Mouse (Mus musculus) adrenal gland, adult 18-20 months (tissue): ENCODE results near the gene Grin2a. TPM values are rescaled to one million over a fixed set of nuclear protein-coding genes. Genes with fewer than 3 reads are reported as not detected.

Experiments
- DNase-seq, 2 experiments: peaks; one replicate each; pipeline ENCODE4 v3.0.0; 2021 to 2022; ENCODE audit warnings: low spot score in 2 of 2
- long read RNA-seq, 2 experiments: library from polyadenylated mRNA; stranded (forward); transcript quantifications; one replicate each; pipeline ENCODE4 v2.0.0; 2021
- total RNA-seq, 2 experiments: library from RNA; stranded (reverse); gene quantifications; 1 replicate in 1 of 2; 2 replicates in 1 of 2; pipeline ENCODE4 v1.2.3; 2021

Grin2a gene
- 1 to 10 TPM in 1 of 2 experiments, under 1 TPM in 1; 0.32 to 2.2 TPM for total RNA-seq
- long read RNA-seq, experiment 1, result 0 reads
- long read RNA-seq, experiment 2, partial matches to known transcripts, result 0 of 2 reads
- long read RNA-seq, experiment 2, other reads (novel, unspliced or antisense), result 1 of 2 reads

DNA sequence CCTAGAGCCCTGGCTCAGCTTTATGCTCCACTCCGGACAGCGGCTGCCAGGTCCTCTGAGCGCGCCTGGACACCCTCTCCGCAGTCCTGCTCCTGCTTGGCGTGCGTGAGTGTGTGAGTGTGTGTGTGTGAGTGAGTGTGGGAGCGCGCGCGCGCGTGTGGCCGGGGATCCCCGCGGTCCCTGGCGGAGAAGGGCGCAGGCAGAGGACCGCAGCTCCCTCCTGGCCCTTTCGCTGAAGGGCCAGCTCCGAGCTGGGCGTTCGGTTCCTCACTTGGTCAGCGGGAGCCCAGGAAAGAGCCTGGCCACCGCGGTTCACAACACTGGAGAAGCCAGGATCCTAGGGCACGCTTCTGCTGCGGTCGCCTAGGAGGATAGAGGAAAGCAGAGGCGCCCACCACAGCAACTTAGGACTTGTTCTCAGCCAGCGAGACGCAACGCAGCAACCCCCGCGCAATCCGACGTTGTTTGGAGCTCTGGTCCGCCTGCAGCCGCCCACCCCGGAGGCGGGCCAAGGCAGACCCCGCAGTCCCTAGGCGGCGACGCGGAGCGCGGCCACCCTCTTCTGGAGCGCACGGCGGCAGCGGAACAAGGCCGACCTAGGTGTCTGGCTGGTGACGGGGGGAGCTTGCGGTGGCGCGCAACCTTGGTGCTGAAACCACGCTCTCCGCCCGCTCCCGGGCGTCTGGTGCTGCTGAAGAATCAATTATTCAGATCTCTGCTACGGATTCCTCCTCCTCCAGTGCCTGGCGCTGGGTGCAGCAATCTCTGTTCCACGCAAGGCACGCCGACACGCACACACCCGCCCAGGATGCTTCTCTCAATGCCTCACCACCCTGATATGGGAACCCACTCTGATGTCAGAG, at the start of gene Grin2a:
Gene Grin2a (minus strand): TSS at position 610 of the 863 bp plus-strand sequence.
- peak in 1 of 2 experiments; percentile 34 for DNase-seq

DNA sequence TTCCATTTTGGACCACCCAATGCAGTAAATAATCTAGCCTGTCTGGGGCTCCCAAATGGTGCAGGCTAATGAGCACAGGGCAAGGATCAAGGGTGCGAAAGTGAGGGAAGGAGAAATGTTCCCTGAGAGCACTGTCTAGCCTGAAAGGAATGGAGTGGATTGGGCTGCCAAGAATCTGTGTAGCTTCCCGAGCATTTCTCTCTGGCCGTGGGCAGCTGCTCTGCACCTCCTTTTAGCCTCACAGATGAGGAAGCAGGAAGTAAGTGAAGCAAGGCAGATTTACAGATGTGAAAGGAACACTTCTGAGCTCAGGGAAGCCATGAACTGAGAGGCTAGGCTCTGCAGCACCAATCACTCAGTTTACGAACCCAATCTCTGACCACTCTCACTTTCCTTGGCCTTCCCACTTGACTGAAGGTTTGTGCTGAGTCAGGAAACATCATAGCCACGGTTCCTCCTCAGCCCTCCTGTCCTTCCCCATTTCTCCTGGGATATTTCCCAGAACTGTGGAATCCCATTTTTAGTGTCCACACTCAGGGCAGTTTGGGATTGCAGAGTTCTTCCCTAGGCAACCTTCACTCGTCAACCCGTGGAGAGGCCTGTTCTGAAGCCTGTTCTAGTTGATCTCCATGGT, 40.3 kb upstream of the Grin2a start:
- no peak for DNase-seq

DNA sequence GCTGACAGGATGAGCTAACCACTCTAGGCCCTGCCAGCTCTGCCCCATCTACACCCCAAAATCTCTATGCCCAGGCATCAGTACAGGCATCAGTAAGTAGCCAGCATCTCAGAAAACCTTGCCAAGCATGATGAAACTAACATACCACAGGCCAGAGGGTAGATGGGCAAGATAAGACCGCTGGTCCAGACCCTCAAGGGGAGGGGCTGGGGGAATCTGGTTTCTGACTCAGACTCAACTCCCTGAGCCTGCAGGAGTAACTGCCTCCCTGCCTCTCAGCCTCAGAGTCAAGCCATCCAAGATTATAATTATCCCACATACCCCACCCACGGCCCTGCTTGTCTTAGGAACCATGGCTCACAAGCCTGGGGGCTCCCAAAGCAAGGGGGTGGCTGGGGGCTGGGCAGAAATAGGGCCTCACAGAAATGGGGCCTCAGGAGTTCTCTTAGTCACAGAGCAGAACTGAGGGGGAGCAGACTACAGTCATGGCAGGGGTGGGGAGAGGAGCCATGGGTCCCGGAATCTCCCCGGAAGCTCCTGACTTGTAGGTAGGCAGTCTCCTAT, 38.1 kb upstream of the Grin2a start:
- no peak for DNase-seq

DNA sequence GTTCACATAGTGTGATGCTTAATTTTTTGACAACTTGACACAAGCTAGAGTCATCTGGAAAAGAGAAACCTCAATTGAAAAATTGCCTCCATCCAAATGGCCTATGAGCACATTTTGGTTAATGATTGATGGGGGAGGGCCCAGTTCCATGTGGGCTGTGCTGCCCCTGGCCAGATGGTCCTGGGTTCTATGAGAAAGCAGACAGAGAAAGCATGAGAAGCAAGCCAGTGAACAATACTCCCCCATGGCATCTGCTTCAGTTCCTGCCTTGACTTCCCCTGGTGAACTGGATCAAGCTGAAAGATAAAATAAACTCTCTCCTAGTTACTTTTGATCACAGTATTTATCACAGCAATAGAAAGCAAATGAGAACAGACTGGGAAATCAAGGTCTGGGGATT, 36.5 kb upstream of the Grin2a start:
- DNase-seq, result no peak

DNA sequence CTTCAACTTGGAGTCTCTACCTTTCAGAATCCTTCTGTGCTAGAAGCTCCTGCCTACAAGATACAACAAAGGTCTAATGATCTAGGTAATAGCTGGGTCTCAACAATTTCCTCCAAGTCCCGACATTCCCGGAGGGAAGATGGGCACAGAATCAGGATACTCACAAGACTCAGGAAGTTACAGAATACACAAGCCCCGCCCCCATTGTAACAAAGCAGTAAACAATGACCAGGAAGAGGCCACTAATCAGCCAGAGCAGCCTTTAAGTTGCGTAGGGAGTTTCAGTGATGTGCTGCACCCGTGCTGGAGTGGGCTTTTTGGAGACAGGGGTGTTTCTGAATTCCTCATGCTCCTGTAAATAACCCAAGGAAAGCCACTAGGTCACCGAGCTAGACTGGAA, 31.4 kb upstream of the Grin2a start:
- no peak for DNase-seq

DNA sequence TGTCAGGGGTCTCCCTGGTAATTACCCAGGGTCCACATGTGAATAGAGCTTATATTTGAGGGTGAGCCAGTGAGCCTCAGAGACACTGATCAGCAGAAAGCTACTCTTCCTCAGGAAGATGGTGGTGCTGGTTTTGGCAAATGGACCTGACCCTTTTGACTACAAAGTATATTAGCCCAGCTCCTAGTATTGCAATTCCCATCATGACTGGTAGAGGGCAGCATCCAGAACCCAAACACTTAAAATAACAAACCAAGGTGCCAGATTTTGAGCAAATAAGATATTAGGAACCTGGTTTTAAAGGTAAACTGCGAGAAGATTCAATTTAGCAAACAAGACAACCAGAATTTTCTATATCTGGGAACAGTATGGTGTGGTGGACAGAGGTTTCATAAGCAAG, 14.4 kb upstream of the Grin2a start:
- DNase-seq, result no peak

DNA sequence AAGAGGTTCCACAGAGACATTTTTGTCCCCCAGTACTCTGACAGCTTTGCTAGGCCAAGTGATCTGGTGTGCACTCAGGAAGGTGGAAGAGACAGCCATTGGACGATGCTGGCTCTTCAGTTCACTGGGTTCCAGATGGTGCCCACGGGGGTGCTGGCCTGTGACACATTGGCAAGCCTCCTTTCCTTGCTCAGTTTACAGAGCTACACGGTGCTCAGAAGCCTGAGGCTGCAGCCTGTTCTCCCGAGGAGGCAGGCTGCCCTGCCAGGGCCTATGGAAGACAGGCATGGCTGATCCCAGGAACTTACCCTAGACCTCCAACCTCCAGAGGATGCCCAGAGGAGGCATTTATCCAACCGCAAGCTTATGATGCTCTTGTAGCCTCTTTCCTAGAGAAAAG, 10.2 kb upstream of the Grin2a start:
- DNase-seq, result no peak

DNA sequence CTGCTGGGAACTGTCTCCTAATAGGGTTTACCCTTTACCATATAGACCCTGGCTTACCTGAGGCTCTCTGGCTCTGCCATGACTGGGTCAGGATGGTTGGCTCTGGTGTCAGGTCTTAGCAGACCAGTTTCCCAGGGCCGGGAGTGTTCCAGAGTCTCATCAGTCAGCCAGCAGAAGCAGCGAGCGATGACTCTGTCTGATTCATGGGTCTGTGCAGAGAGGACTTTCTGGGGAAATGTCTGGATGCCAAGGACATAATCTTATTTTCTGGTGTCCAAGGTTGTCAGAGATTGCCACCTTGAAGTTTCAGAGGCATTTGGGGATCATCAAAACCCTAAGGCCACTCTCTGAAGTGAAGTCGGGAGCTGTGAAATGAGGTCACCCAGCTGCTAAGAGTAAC, 8.7 kb upstream of the Grin2a start:
- DNase-seq, result peak in 1 of 2 experiments; percentile 8

DNA sequence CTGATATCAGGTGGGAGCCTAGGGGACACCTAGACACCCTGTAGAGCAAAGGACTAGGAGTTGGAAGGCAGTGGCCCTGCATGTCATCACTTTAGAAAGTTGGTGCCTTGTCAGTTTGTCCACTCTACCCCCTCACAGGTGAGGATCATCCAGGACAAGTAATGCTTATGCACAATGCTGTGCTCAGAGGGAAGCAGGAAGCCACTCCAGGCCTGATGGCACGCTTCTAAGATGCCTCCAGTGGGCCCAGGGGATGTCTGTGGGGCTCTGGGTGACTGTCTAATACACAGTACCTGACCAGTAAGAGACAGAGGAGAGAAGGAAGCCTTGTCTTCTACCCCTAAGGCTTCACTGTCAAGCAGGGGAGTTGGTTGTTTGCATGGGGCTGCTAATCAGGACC, 7.6 kb upstream of the Grin2a start:
- no peak for DNase-seq

DNA sequence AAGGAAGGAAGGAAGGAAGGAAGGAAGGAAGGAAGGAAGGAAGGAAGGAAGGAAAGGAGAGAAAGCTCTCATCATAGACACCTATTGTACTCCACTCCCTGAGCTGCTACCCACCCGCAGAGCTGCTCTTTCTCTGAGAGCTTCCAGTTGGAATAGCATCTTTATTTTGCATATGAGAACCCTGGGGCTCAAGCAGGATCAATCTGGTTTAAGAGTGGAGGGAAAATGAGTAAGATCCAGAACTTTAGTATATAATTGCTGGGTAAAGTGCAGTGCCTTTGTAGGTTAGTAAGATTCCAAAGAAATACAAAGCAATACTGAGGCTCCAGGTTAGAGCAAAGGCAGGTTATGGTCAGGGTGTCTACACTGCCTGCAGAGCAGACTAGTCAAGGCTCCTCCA, 6.2 kb upstream of the Grin2a start:
- DNase-seq, result no peak

DNA sequence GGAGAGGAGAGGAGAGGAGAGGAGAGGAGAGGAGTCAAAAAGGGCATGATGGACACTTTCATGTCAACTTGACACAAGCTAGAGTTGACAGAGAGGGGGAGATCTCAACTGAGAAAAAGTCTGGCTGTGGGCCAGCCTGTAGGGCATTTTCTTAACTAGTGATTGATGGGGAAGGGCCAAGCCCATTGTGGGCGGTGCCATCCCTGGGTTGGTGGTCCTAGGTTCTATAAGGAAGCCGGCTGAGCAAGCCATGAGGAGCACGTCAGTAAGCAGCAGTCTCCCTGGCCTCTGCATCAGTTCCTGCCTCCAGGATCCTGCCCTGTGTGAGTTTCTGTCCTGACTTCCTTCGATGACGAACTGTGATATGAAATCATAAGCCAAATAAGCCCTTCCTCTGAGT, 4.6 kb upstream of the Grin2a start:
- no peak for DNase-seq

DNA sequence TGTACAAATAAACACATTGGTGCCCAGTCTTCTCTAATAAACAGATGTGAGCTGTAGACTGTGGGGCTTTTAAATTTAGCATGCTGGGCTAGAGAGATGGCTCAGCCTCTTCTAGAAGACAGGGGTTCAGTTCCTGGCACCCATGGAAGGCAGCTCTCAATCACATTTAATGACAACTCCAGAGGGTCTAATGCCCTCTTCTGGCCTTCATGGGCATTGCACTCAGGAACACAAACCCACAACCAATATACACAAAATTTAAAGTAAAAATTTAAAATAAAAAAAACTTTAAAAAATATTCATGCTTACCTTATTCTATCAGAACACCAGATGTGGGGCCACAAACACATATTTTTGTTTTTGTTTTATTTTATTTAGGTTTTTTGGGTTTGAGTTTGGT, 2.6 kb upstream of the Grin2a start:
- no peak for DNase-seq

DNA sequence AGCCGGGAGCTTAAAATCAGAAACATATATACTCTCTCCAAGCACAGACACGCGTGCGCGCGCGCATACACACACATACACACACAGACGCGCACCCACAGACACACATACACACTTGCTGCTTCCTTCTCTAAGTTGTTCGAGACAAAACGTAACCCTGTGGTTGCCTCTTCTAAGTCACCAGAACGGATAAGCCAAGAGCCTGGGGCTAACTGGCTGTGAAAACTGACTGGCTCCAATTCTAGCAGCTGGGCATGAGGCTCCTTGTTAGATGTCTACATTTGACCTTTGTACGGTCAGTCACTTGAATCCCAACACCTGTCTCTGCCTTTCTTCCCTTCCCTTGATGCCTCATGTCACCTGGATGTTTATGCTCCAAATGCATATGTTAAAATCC, 452 bp upstream of the Grin2a start:
- DNase-seq, result no peak

DNA sequence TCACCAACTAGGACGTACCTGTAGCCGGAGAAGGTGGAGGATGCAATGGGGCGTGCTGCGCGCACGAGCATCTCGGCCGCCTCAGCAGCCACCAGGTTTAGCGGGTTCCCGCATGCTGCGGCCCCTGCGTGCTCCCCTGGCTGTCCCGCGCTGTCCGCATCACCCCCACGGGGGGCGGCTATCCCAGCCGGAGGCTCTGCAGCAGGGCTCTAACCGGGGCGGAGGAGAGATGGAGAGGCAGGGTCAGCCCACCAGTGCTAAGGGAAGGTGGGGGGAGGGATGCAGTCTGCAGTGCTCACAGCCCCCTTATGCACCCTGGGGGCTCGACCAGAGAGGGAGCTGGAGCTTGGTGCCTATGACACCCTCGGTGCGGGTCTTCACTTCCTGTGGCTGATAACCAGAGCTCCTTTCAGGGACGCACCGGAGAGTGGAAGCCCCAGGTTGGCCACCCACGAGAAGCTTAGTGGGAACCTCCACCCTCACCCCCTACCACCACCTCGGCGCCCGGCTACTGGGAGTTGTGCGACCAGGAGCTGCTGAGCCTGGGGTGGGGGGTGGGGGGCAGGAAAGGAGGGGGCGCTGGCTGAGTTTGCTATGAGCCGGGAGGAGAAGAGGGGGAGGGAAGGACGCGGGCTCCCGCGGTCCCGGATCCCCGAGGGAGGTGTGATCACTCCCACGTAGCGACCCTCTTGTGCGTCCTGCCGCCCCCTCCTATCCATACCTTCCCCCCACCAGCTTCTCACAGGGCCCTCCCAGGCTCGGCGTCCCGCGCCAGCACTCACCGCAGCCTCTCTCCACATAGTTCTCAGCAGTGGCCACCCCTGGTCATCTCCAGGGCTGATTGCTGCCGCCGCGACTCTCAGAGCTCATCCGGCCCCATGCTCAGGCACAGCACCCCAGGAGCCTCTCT, 1.1 kb downstream of the Grin2a start:
- peak in 1 of 2 experiments; percentile 6 for DNase-seq

DNA sequence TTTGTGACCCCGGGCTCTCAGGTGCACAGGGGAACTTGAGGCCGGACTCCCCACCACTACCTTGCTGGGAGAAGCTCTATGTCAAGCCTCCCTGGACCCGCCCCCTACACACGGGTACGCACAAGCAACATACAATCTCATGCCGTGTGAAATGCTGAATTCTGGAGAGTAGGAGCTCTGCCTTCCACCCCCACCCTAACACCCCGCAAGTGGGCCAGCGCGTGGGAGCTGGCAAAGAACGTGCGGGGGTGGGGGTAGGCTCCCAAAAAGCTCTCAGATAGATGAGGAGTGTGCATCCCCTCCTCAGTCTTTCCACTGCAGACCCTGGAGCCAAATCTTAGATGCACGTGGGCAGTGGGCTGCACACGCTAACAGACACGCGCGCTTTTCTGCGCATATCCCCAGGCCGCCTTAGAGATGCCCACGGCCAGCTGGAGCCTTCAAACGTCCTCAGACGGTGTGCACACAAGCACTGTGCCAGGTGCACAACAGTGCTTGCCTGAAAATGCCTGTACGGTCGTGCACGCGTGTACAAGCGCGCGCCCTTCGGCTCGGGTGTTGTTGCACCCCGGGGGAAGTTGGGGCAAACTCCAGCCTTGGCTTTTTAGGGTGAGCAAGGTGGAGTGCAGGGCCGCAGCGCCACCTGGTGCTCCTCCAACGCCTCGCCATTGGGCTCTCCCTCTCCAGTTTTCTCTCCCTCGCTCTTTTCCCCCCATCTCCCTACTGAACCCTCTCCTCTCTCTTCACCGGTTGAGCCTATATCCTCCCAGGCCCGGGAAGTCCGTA, 1.9 kb downstream of the Grin2a start:
- DNase-seq, result peak; percentile 50 to 71

DNA sequence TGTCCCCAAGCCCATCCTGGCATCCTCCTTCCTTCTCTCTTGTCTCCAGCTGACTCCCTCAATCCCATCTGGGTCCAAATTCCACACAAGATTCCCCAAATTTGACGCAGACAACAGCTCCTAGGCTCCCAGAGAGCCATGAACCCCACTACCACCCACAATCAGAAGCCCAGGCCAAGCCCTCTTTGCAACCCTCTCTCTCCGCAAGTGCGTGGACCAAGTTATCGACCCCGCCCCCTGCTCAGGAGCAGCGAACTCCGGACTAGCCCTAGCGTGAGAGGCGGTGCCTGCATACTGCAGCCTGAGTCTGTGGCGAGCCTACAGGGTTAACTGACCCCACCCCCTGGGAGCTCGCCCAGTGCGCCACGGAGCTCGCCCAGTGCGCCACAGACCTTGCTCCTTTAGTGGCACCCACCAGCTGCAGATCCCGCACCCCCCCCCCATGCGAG, 2.6 kb downstream of the Grin2a start:
- no peak for DNase-seq

DNA sequence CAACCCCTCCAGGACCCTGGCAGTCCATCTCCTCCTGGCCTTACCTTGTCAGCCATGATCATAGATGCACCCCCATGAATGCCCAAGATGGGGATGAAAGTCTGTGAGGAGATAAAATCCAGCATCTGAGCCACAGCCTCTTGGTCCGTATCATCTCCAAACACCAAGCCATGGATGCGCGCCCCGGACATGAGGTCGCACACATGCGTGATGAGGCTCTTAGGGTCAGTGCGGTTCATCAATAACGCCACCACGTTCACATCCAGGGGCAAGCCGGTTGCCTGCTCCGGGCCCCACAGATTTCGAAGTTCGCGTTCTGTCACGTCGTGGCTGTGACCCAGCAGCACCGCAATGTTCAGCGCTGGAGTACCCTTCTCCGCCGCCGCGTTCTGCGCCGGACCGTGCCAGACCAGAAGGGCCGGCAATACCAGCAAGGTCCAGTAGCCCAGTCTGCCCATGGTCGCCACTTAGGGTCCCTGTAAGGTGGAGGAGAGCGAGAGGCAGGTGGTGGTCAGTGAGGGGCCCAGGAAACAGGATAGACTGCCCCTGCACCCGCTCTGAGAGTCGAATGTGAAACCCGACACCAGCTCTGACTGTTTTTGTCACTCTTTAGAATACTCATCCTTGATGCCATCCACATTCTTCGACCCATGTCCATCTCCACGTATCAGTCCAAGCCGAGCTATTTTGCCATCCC, 3.1 kb downstream of the Grin2a start:
- DNase-seq, result no peak

DNA sequence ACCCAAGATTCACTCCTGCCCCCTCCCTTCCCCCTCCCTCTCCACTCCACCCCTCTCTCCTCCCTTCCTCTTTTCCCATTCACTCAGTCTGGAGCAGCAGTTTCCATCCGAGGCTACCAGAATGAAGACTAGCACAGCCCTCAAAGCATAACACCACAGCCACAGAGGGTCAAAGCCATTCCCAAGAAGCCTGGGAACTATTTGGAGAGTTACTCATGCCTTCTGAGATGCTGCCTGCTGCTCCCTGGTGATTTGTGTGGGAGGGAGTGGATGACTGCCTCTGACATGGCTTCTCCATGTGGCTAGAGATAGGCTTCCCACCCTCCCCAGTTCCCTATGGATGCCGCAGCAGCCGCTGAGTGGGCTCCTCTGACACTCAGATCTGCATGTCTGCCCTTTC, 10.3 kb downstream of the Grin2a start:
- DNase-seq, result peak in 1 of 2 experiments; percentile 8

DNA sequence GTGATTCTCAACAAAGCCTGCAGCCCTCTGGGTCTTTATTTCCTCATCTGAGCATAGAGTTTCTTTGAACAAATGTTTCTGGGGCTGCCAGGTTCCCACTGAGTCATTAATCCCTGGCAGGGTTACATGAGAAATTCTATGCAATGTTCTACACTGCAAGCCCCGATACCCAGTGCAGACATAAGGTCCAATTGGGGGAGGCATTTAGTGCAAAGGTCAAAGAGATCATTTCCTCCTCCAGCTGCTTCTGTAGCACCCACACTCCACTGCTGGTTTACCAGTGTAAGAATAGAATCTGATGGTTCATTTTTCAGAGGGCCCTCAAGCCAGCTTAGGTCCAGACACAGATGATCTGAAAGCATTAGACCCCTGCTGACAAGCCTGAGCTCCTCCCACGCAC, 14.7 kb downstream of the Grin2a start:
- no peak for DNase-seq
